24 mouse cellular contexts compared by ENCODE assay signal in the genomic region with DNA sequence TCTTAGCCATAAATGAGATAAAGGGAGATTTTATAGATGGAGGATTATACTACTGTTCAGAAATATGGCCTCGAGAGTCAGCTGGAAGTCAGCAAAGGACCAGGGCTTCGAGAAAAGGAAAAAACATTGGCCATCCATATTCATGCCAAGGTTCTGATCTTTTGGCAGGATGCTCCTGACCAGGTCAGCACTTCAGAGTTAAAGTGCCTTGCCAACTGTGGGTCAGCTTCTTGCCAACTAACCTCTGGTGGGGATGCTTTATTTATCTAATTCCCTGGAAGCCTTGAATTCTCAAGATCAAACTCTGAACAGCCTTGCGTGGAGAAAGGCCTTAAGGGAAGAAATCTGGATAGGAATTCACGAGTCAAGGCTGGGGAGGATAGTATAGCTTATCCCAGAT. TPM values are rescaled to one million over a fixed set of nuclear protein-coding genes. Genes with fewer than 3 reads are reported as not detected.
"Had no signal": no experiment of that assay in that cellular context is flagged by ENCODE, and none has a peak within 500 bp of the region (broad histone marks: within the 10 kb centered on the region; RNA-seq: fewer than 3 reads in every experiment).

No protein-coding gene starts in this region.

- H3K27ac ChIP-seq: heart, embryonic 13.5 days; heart, embryonic 15.5 days; hindbrain, embryonic 13.5 days; hindbrain, embryonic 15.5 days; hindbrain, postnatal 0 days; kidney, embryonic 15.5 days; kidney, postnatal 0 days; limb, embryonic 13.5 days; limb, embryonic 15.5 days; liver, embryonic 12.5 days; liver, embryonic 14.5 days had no signal

- H3K4me3 ChIP-seq: heart, embryonic 13.5 days; heart, embryonic 15.5 days; hindbrain, embryonic 13.5 days; hindbrain, embryonic 15.5 days; kidney, embryonic 15.5 days; limb, embryonic 13.5 days; limb, embryonic 15.5 days; liver, embryonic 12.5 days had no signal

- DNase-seq: gastrocnemius, postnatal 14 days; gastrocnemius, postnatal 36 days; kidney, adult 11 months; kidney, adult 2 months; kidney, adult 9 months; kidney, postnatal 14 days; kidney, postnatal 36 days; layer of hippocampus, adult 9-11 months; layer of hippocampus, postnatal 36 days; left cerebral cortex, postnatal 4 days had no signal

- H3K27me3 ChIP-seq: heart, embryonic 15.5 days; hindbrain, embryonic 13.5 days; hindbrain, embryonic 15.5 days; limb, embryonic 15.5 days; liver, embryonic 12.5 days had no signal

- H3K4me1 ChIP-seq: heart, embryonic 13.5 days; heart, embryonic 15.5 days; kidney, embryonic 15.5 days; limb, embryonic 13.5 days; limb, embryonic 15.5 days; liver, embryonic 12.5 days had no signal

RNA-seq across cellular contexts. Expression of a gene that starts 9.6 kb away (rescaled TPM):
- total RNA-seq: gastrocnemius, adult 18-20 months; gastrocnemius, postnatal 36 days; liver, adult 2 months had no signal
- polyA plus RNA-seq: gonadal fat pad, adult 2 months; liver, adult 2 months had no signal
